12 mouse cellular contexts compared by ENCODE assay signal in the genomic region with DNA sequence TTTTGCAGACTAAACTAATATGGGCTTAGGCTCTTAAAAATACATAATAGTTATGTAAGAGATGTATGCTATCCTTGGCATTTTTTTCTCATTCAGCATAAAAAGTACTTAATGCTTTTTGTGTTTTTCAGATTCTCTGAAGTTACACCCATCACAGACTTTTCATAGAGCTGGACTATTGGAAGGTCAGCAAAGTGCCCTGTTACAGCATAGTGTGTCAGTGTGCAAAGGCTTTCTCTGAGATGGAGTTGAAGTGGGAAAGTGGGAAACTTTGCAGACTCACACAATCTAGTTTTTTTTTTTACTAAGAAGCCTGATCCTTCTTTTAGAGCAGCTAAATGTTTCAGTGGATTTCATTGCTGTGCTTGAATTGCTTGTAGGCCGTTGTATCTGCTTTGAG. TPM values are rescaled to one million over a fixed set of nuclear protein-coding genes. Genes with fewer than 3 reads are reported as not detected.
DNase-seq lines count a peak whose midpoint lies in the region; ATAC-seq and TF ChIP-seq lines count a peak whose summit lies in the region.
"Had no signal": no experiment of that assay in that cellular context is flagged by ENCODE, and none has a peak within 500 bp of the region (broad histone marks: within the 10 kb centered on the region; RNA-seq: fewer than 3 reads in every experiment).

No protein-coding gene starts in this region.

- no peak for TF ChIP-seq CTCF in heart, adult 2 months (IDR thresholded peaks at IDR 0.05)
- no peak for TF ChIP-seq CTCF in kidney, postnatal 0 days (IDR thresholded peaks at IDR 0.05; ENCODE audit: low read depth)

- 71% methylated on average over 1 of the region's 1 CpGs for WGBS in heart, adult 2 months
- WGBS in kidney, postnatal 0 days: 67% methylated on average over 1 of the region's 1 CpGs
- WGBS in embryonic facial prominence, embryonic 10.5 days: 91% methylated on average over 1 of the region's 1 CpGs
- 77% methylated on average over 1 of the region's 1 CpGs for WGBS in midbrain, embryonic 13.5 days

- peaks cover 1% of the 10 kb centered on the region for H3K4me1 ChIP-seq in heart, adult 2 months (ENCODE audit: control insufficient read depth, insufficient read depth, low read length)
- H3K4me1 ChIP-seq in kidney, postnatal 0 days (replicated peaks; ENCODE audit: insufficient read depth, low read length): peaks cover 4% of the 10 kb centered on the region
- H3K4me1 ChIP-seq in embryonic facial prominence, embryonic 10.5 days: peaks cover 28% of the 10 kb centered on the region
- H3K4me1 ChIP-seq in midbrain, embryonic 13.5 days (replicated peaks): peaks cover 17% of the 10 kb centered on the region
- H3K4me1 ChIP-seq: stomach, embryonic 15.5 days had no signal

- peaks cover 4% of the 10 kb centered on the region; the same call in 1 of the 2 replicates for H3K79me2 ChIP-seq in heart, adult 2 months (replicated peaks; ENCODE audit: control insufficient read depth, insufficient read depth, low read length)

- H3K27me3 ChIP-seq in heart, adult 2 months (ENCODE audit: control insufficient read depth, insufficient read depth, low read length): no peaks in the 10 kb centered on the region
- H3K27me3 ChIP-seq in kidney, postnatal 0 days (ENCODE audit: insufficient read depth, low read length): no peaks in the 10 kb centered on the region
- H3K27me3 ChIP-seq in embryonic facial prominence, embryonic 10.5 days (replicated peaks; ENCODE audit: low read depth, poor library complexity, severe bottlenecking): no peaks in the 10 kb centered on the region
- H3K27me3 ChIP-seq in midbrain, embryonic 13.5 days: no peaks in the 10 kb centered on the region
- H3K27me3 ChIP-seq: stomach, embryonic 15.5 days had no signal

- no peaks in the 10 kb centered on the region for H3K9me3 ChIP-seq in kidney, postnatal 0 days (replicated peaks; ENCODE audit: low read length)
- no peaks in the 10 kb centered on the region for H3K9me3 ChIP-seq in embryonic facial prominence, embryonic 10.5 days
- H3K9me3 ChIP-seq in midbrain, embryonic 13.5 days: no peaks in the 10 kb centered on the region
- H3K9me3 ChIP-seq: stomach, embryonic 15.5 days had no signal

- TF ChIP-seq EP300 in heart, adult 2 months (IDR thresholded peaks at IDR 0.05; ENCODE audit: insufficient read depth, low read depth, low read length): no peak

- H3K9ac ChIP-seq in heart, adult 2 months (ENCODE audit: low read depth, low read length): no peak overlapping the region
- no peak overlapping the region for H3K9ac ChIP-seq in kidney, postnatal 0 days (ENCODE audit: low read depth, low read length)
- no peak overlapping the region for H3K9ac ChIP-seq in midbrain, embryonic 13.5 days (replicated peaks)
- H3K9ac ChIP-seq: stomach, embryonic 15.5 days had no signal

- intact Hi-C loops in heart, adult 2 months (cut with DNase I): loop anchor here (10.0 kb wide), 1 partner anchor 181 kb away; no protein-coding TSS in a partner anchor
- intact Hi-C loops in heart, postnatal 36 days (cut with DNase I): loop anchor here (2.0 kb wide), 1 partner anchor 27 kb away; no protein-coding TSS in a partner anchor

- ATAC-seq in kidney, postnatal 0 days (replicated peaks; ENCODE audit: low FRiP score, low read depth): no peak
- no peak for ATAC-seq in midbrain, embryonic 13.5 days

- DNase-seq in heart, adult 2 months: no peak
- no peak for DNase-seq in heart, postnatal 36 days
- DNase-seq in kidney, postnatal 0 days (ENCODE audit: low spot score): no peak
- no peak for DNase-seq in kidney, postnatal 36 days
- DNase-seq in embryonic facial prominence, embryonic 10.5 days (ENCODE audit: low spot score): no peak
- DNase-seq in urinary bladder, postnatal 14 days (ENCODE audit: low spot score): no peak
- DNase-seq in gastrocnemius, adult 18-20 months (ENCODE audit: low spot score): no peak
- DNase-seq: cerebellum, adult 9-11 months; left cerebral cortex, postnatal 4 days; lung, postnatal 36 days had no signal

- H3K27ac ChIP-seq in heart, adult 2 months: peak overlapping the region; percentile 97; the same call in 1 of the 2 replicates
- no peak overlapping the region for H3K27ac ChIP-seq in kidney, postnatal 0 days
- no peak overlapping the region for H3K27ac ChIP-seq in embryonic facial prominence, embryonic 10.5 days (replicated peaks)
- no peak overlapping the region for H3K27ac ChIP-seq in midbrain, embryonic 13.5 days
- H3K27ac ChIP-seq: stomach, embryonic 15.5 days had no signal

- H3K4me3 ChIP-seq in heart, adult 2 months: no peak overlapping the region
- 0 out of 2 replicates have a peak overlapping the region, but pooled peaks have one; percentile 100 for H3K4me3 ChIP-seq in kidney, postnatal 0 days (replicated peaks; ENCODE audit: low read depth, low read length)
- H3K4me3 ChIP-seq in embryonic facial prominence, embryonic 10.5 days: 0 out of 2 replicates have a peak overlapping the region, but pooled peaks have one; percentile 18
- 0 out of 2 replicates have a peak overlapping the region, but pooled peaks have one; percentile 11 for H3K4me3 ChIP-seq in midbrain, embryonic 13.5 days (replicated peaks)

- H3K4me2 ChIP-seq in kidney, postnatal 0 days (ENCODE audit: low read length): peak overlapping the region; percentile 70
- peak overlapping the region; percentile 19; the same call in 1 of the 2 replicates for H3K4me2 ChIP-seq in midbrain, embryonic 13.5 days (replicated peaks)

- H3K36me3 ChIP-seq in heart, adult 2 months (ENCODE audit: control insufficient read depth, insufficient read depth, low read length): peaks cover 12% of the 10 kb centered on the region; the same call in 1 of the 2 replicates
- peaks cover 7% of the 10 kb centered on the region; the same call in 1 of the 2 replicates for H3K36me3 ChIP-seq in kidney, postnatal 0 days (ENCODE audit: insufficient read depth, low read length)
- H3K36me3 ChIP-seq in embryonic facial prominence, embryonic 10.5 days (replicated peaks): peaks cover 22% of the 10 kb centered on the region
- no peaks in the 10 kb centered on the region for H3K36me3 ChIP-seq in midbrain, embryonic 13.5 days
- H3K36me3 ChIP-seq: stomach, embryonic 15.5 days had no signal

- no peak for TF ChIP-seq POLR2A in heart, adult 2 months (IDR thresholded peaks at IDR 0.05; ENCODE audit: insufficient read depth, low read depth, low read length)

RNA-seq across cellular contexts. Expression of a gene that starts 2.2 kb away (rescaled TPM):
- 10 to 100 TPM; 22.5 to 25.0 TPM for total RNA-seq in heart, adult 2 months (2021)
- 12.5 and 25.4 TPM in 2 replicates for polyA plus RNA-seq in heart, adult 2 months (2012; rRNA removed)
- total RNA-seq in heart, postnatal 36 days (2021): 10 to 100 TPM; 26.4 to 29.3 TPM
- 16.8 and 17.1 TPM in 2 replicates for polyA plus RNA-seq in kidney, postnatal 0 days (2015; fragmentation: Nextera tagmentation; extraction: Ambion mirVana)
- 10.9 and 11.2 TPM in 2 replicates for polyA plus RNA-seq in embryonic facial prominence, embryonic 10.5 days (2016; fragmentation: Nextera tagmentation; extraction: Ambion mirVana)
- polyA plus RNA-seq in midbrain, embryonic 13.5 days (2015; fragmentation: Nextera tagmentation; extraction: Ambion mirVana): 13.3 TPM in 2 replicates
- 10 to 100 TPM; 16.4 to 23.6 TPM for total RNA-seq in gastrocnemius, adult 18-20 months (2021)
